Mouse (Mus musculus) neural tube, embryonic 11.5 days (tissue): ENCODE measurements around the gene Casp1. TPM values are rescaled to one million over a fixed set of nuclear protein-coding genes. Genes with fewer than 3 reads are reported as not detected.

Experiments
- ATAC-seq: fragments of 200-750 bp; cut with Nextera tagmentation; 2 replicates; pipeline ENCODE4 v1.8.0; 2017; ENCODE audit warnings: moderate number of reproducible peaks, mild to moderate bottlenecking, moderate TSS enrichment, moderate library complexity; ENCODE audit not compliant: insufficient read depth, low FRiP score, low TSS enrichment
- DNase-seq: peaks from one replicate; pipeline ENCODE4 v3.0.0-alpha.2; 2015; ENCODE audit warnings: low spot score
- H3K27ac ChIP-seq: fragments of 300-500 bp; sonication (generic); 2 replicates; pipeline ENCODE4 v1.5.1; 2014; ENCODE audit warnings: low read depth, mild to moderate bottlenecking, low read length
- H3K27me3 ChIP-seq: fragments of 300-500 bp; sonication (generic); 2 replicates; pipeline ENCODE4 v1.6.1; 2014; ENCODE audit warnings: mild to moderate bottlenecking, low read length, mixed read lengths; ENCODE audit not compliant: control insufficient read depth, insufficient read depth
- H3K36me3 ChIP-seq: fragments of 300-500 bp; sonication (generic); 2 replicates; pipeline ENCODE4 v1.6.1; 2014; ENCODE audit warnings: mild to moderate bottlenecking, low read length, moderate library complexity, mixed read lengths; ENCODE audit not compliant: control insufficient read depth, insufficient read depth
- H3K4me1 ChIP-seq: fragments of 300-500 bp; sonication (generic); 2 replicates; pipeline ENCODE4 v1.6.1; 2014; ENCODE audit warnings: low read length, mixed read lengths; ENCODE audit not compliant: control insufficient read depth, insufficient read depth
- H3K4me2 ChIP-seq: fragments of 300-500 bp; sonication (generic); 2 replicates; pipeline ENCODE4 v1.6.1; 2014; ENCODE audit warnings: low read depth, mild to moderate bottlenecking, moderate library complexity
- H3K4me3 ChIP-seq: fragments of 300-500 bp; sonication (generic); 2 replicates; pipeline ENCODE4 v1.5.1; 2014; ENCODE audit warnings: low read depth, low read length
- H3K9ac ChIP-seq: fragments of 300-500 bp; sonication (generic); 2 replicates; pipeline ENCODE4 v1.6.1; 2014; ENCODE audit warnings: mild to moderate bottlenecking, low read length
- H3K9me3 ChIP-seq: fragments of 300-500 bp; sonication (generic); 2 replicates; pipeline ENCODE4 v1.6.1; 2016; ENCODE audit warnings: low read length; ENCODE audit not compliant: control insufficient read depth
- whole genome bisulfite sequencing: fragments of 180-500 bp; shearing (Covaris S2); extraction: QIAGEN DNeasy Blood & Tissue Kit; methylation state at CpG from one replicate; pipeline ENCODE4 v1.1.7; 2014; 5-methylcytosine and 5-hydroxymethylcytosine counted together
- polyA plus RNA-seq: library from polyadenylated mRNA; unstranded; fragments of >200 nt; fragmentation: Nextera tagmentation; extraction: Ambion mirVana; gene quantifications from 2 replicates; pipeline ENCODE4 v1.2.1, GENCODE M21; 2014

The Casp1 gene
- polyA plus RNA-seq, 1 experiment from 2014 or later: 0.65 TPM

GRCm38 (mm10) chr9:5299132-5299381 lies 740 bp downstream of the Casp1 start:
- no peak overlapping the region for H3K4me3 ChIP-seq
- no peaks in the 10 kb centered on the region for H3K27me3 ChIP-seq
- no peaks in the 10 kb centered on the region for H3K4me1 ChIP-seq
- no peaks in the 10 kb centered on the region for H3K9me3 ChIP-seq
- no peak overlapping the region for H3K4me2 ChIP-seq
- no peak for DNase-seq
- no peak for ATAC-seq
- no peak overlapping the region for H3K9ac ChIP-seq
- H3K36me3 ChIP-seq: no peaks in the 10 kb centered on the region
- 91% methylated on average over 2 of the region's 2 CpGs for WGBS
- no peak overlapping the region for H3K27ac ChIP-seq

DNA sequence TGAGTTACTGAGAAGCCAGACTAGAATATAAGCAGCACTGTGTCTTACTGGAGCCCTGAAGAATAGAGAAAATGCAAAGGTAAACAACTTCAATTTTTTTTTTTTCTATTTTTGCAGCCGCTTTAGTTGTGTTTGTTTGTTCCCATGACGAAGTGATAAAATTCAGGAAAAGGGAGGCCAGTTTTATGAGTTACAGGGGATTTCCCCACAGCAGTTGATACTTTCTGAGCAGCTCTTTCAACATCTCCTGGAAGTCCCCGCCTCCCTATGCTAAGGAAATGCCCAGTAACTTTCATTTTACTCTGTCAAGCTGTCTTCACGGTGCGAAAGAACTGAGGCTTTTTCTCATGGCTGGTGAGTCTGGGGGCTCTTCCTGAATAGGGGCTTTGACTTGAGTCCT lies 10.2 kb downstream of the Casp1 start, which contains the start of gene Casp4:
Gene Casp4 (plus strand): TSS at position 268 of the 400 bp plus-strand sequence.
- Histone ChIP-seq H3K9ac (no peak within 1 kb of the TSS), H3K4me1 (no peaks in the 10 kb centered on the region), H3K4me3 (no peak within 1 kb of the TSS), H3K36me3 (no peaks in the 10 kb centered on the region), H3K4me2 (no peak within 1 kb of the TSS), H3K9me3 (no peaks in the 10 kb centered on the region), H3K27ac (no peak within 1 kb of the TSS), H3K27me3 (no peaks in the 10 kb centered on the region)
- ATAC-seq (no peak), DNase-seq (no peak)
- WGBS: 68% methylated on average over 5 of the region's 5 CpGs

DNA sequence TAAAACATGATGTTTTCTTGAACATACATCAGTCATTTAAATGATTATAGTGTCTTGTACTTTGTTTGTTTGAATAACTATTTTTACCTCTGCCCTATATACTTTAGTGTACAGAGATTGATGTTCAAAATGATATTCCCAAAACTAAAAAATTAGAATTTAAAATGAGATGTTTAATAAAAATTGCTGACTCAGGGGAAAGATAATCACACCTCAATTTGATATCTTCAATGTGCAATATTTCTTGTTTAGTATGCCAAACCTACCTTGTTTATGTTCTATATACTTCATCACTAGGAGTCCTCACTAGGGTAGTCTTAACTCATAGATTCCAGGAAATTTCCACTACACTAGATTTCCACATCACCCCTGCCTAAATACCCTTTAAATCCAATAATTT lies 11.8 kb downstream of the Casp1 start:
- no peaks in the 10 kb centered on the region for H3K36me3 ChIP-seq
- H3K4me2 ChIP-seq: no peak overlapping the region
- no peaks in the 10 kb centered on the region for H3K27me3 ChIP-seq
- no peaks in the 10 kb centered on the region for H3K4me1 ChIP-seq
- DNase-seq (no peak), ATAC-seq (no peak)
- H3K4me3 ChIP-seq: no peak overlapping the region
- H3K9ac ChIP-seq: no peak overlapping the region
- no peaks in the 10 kb centered on the region for H3K9me3 ChIP-seq
- no peak overlapping the region for H3K27ac ChIP-seq

GRCm38 (mm10) chr9:5311435-5311834 lies 13.1 kb downstream of the Casp1 start:
- H3K36me3 ChIP-seq: no peaks in the 10 kb centered on the region
- WGBS: 73% methylated on average over 4 of the region's 4 CpGs
- H3K4me2 ChIP-seq: no peak overlapping the region
- no peak overlapping the region for H3K4me3 ChIP-seq
- DNase-seq (no peak), ATAC-seq (no peak)
- H3K27ac ChIP-seq: no peak overlapping the region
- no peak overlapping the region for H3K9ac ChIP-seq
- no peaks in the 10 kb centered on the region for H3K27me3 ChIP-seq
- no peaks in the 10 kb centered on the region for H3K4me1 ChIP-seq
- no peaks in the 10 kb centered on the region for H3K9me3 ChIP-seq

DNA sequence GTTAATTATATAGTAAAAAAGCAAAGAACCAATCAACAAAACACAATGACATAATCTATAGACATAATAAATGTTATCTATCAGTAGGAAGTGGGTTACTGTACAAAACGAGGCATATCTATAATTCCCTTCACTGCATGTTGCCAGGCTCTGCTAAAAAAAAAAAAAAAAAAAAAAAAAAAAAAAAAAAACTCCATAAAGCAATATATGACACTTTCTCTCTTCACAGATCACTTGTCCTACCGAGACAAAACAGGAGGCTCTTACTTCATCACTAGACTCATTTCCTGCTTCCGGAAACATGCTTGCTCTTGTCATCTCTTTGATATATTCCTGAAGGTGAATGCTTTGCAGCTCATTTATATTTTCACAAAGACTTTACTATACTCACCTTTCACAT lies 29.9 kb downstream of the Casp1 start:
- Histone ChIP-seq H3K9me3 (no peaks in the 10 kb centered on the region), H3K36me3 (no peaks in the 10 kb centered on the region), H3K9ac (no peak overlapping the region), H3K27ac (no peak overlapping the region), H3K4me1 (no peaks in the 10 kb centered on the region), H3K4me3 (no peak overlapping the region), H3K27me3 (no peaks in the 10 kb centered on the region), H3K4me2 (no peak overlapping the region)
- ATAC-seq (no peak), DNase-seq (no peak)
- WGBS: 80% methylated on average over 3 of the region's 3 CpGs

DNA sequence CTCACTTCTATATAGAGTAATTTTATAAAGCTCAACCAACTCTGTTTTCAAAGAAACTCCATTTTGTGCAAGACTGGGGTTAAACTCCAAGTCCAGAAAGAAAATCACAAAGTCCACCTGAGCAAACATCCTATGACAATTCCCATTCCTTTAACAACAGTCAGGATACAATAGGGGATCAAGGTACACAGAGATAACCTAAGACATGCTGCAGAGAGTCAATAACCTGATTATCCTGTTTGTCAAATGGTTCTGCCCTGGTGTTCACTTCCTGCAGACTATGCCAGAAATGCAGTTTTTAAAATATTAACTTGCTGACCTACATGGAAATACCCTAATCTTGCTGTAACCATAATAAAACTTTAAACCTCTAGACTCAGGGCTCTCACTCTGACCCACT lies 34.1 kb downstream of the Casp1 start:
- Histone ChIP-seq H3K9ac (no peak overlapping the region), H3K4me3 (no peak overlapping the region), H3K27ac (no peak overlapping the region), H3K36me3 (no peaks in the 10 kb centered on the region), H3K27me3 (no peaks in the 10 kb centered on the region), H3K4me1 (no peaks in the 10 kb centered on the region), H3K9me3 (no peaks in the 10 kb centered on the region), H3K4me2 (no peak overlapping the region)
- DNase-seq (no peak), ATAC-seq (no peak)

- DNase-seq (no peak), ATAC-seq (no peak)
- Histone ChIP-seq H3K9me3 (no peaks in the 10 kb centered on the region), H3K4me3 (no peak overlapping the region), H3K4me1 (no peaks in the 10 kb centered on the region), H3K27ac (no peak overlapping the region), H3K36me3 (no peaks in the 10 kb centered on the region), H3K9ac (no peak overlapping the region), H3K27me3 (no peaks in the 10 kb centered on the region), H3K4me2 (no peak overlapping the region)
- WGBS: 92% methylated on average over 1 of the region's 1 CpGs
Observed at GRCm38 (mm10) chr9:5333422-5333821, 35.1 kb downstream of the Casp1 start.

DNA sequence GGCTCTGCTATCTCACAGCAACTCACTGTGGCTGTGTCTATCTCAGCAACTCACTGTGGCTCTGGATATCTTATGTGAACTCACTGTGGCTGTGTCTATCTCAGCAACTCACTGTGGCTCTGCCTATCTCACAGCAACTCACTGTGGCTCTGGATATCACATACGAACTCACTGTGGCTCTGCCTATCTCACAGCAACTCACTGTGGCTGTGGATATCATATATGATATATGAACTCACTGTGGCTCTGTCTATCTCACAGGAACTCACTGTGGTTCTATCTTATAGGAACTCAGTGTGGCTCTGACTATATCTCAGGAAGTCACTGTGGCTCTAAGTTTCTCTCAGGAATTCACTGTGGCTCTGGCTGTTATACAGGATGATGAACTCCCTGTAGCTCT lies 44.8 kb downstream of the Casp1 start:
- Histone ChIP-seq H3K4me3 (no peak overlapping the region), H3K9me3 (no peaks in the 10 kb centered on the region), H3K4me1 (no peaks in the 10 kb centered on the region), H3K27me3 (no peaks in the 10 kb centered on the region), H3K27ac (no peak overlapping the region), H3K4me2 (no peak overlapping the region), H3K36me3 (no peaks in the 10 kb centered on the region), H3K9ac (no peak overlapping the region)
- WGBS: 79% methylated on average over 1 of the region's 1 CpGs
- ATAC-seq (no peak), DNase-seq (no peak)

DNA sequence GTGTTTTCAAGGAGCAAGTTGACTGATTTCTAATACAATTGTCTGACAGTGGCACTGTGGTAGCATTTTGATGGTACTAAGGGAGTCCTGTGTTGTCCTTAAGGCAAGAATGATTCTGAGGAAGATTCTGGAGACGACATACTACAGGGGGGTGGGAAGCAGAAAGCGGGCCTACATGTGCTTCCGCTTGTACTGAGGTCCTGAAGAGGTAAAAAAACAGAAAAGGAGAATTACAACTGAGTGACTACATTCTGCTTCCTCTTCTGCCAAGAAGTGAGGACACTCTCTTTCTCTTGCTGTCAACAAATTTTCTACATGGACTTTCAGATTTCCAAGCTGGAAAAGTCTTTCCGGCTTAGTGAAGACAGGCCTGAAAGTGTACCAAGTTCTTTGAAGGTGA lies 45.8 kb downstream of the Casp1 start:
- Histone ChIP-seq H3K27me3 (no peaks in the 10 kb centered on the region), H3K9me3 (no peaks in the 10 kb centered on the region), H3K4me2 (no peak overlapping the region), H3K9ac (no peak overlapping the region), H3K4me3 (no peak overlapping the region), H3K27ac (no peak overlapping the region), H3K36me3 (no peaks in the 10 kb centered on the region), H3K4me1 (no peaks in the 10 kb centered on the region)
- no peak for DNase-seq
- ATAC-seq: no peak
- 87% methylated on average over 4 of the region's 4 CpGs for WGBS
